Mouse (Mus musculus) right cerebral cortex, adult 2 months (tissue): ENCODE data around the gene St6galnac3.
"Not testable (repeated sequence)": the region's sequence is repeated elsewhere in the genome, so short reads cannot be mapped to it uniquely, and the experiment has no call there.

Source experiments
- DNase-seq, 2 experiments: peaks; one replicate each; pipeline ENCODE4 v3.0.0; 2021 to 2022; ENCODE audit warnings: low spot score in 2 of 2

Gene St6galnac3

DNA sequence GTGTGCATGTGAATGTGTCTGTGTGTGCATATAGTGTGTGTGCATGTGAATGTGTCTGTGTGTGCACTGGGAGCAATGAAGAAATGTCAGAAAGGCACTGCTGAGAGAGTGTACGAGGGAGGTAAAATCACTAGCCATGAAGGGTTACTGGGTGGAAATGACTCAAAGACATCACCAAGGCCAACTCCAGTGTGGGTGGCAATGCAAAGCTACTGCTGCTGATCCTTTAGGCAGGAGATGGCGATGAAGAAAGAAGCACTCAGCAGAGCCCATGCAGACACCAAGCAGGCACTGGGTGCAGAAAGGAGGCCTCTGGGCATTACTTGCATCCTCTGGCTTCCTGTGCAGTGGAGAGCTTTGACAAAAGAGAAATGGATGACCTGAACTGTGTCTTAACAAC is 310.8 kb downstream of the St6galnac3 start:
- DNase-seq, result no peak

DNA sequence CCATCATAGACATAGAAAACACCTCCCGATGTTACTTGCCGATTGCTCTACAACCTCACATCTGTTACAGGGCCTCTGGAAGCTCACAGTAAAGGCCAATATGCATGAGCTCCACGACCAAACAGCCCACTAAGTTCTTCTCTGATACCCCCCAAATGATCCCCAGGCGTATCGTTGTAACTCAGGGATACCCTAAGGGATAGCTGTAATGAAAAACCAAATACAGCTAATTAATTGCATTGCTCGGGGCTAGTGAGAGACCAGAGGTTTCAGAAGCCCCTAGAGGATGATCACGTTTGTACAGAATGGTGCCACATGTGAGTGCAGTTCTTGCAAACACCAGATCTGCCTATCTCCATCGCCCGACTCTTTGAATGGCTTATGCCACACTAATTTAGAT is 315.7 kb downstream of the St6galnac3 start:
- DNase-seq, result no peak

- DNase-seq, result no peak
Observed at GRCm38 (mm10) chr3:153408361-153408760, 316.6 kb downstream of the St6galnac3 start.

GRCm38 (mm10) chr3:153407698-153408097 is 317.3 kb downstream of the St6galnac3 start:
- DNase-seq, result no peak

GRCm38 (mm10) chr3:153406858-153407257 is 318.1 kb downstream of the St6galnac3 start:
- DNase-seq, result no peak

- DNase-seq, result no peak
Observed at GRCm38 (mm10) chr3:153406220-153406619, 318.8 kb downstream of the St6galnac3 start.

- no peak for DNase-seq
Observed at GRCm38 (mm10) chr3:153405643-153406042, 319.3 kb downstream of the St6galnac3 start.

GRCm38 (mm10) chr3:153400259-153400658 is 324.7 kb downstream of the St6galnac3 start:
- no peak for DNase-seq

DNA sequence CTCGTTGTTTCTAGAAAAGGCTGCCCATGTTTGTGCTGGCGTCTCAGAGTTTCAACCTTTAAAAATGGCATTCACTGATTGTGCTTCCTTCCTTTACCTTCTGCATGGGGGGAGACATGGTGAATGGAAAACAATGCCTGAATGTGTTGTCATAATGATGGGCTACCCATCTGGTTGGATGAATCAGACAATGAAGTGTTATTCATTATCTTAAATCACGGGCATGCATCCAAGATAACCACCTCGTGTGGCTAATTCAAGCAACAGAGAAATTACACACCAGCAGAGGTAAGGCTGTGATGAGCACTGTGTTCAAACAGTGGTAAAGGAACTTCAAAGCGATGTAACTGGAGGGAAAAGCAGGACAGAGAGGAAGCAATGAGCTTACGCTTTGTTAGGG is 325.4 kb downstream of the St6galnac3 start:
- no peak for DNase-seq

- DNase-seq, result no peak
Observed at GRCm38 (mm10) chr3:153397726-153398125, 327.2 kb downstream of the St6galnac3 start.

DNA sequence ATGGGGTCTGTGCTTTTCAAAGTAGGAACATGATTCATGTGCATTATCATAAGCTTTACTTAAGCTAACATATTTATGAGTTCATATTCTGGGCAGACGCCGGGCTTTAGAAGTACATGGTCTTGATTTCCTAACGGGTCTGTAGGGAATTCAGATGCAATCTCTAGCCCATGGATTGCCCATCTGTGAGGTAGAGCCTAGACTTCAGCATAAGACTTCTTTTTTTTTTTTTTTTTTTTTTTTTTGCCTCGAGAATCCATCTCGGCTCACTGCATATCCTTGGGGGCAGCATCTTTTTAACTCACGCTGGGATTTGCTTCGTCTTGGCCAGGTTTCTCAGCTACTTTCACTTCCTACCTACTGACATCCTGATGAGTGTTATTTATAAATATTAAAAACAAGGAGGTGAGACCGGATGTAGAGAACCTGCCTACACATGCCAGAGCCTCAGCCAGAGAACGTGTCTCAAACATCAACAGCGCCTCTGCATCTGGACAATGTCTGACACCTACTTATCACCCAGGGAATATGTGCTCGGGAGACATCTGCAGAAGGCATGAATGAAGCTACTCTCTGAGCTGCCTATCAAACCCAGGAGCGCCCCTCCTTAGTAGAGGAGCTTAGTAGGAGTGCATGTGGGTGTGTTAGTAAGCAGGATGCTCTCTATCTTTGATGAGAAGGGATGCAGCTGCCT is 328.5 kb downstream of the St6galnac3 start:
- peak; percentile 34 to 40 for DNase-seq

DNA sequence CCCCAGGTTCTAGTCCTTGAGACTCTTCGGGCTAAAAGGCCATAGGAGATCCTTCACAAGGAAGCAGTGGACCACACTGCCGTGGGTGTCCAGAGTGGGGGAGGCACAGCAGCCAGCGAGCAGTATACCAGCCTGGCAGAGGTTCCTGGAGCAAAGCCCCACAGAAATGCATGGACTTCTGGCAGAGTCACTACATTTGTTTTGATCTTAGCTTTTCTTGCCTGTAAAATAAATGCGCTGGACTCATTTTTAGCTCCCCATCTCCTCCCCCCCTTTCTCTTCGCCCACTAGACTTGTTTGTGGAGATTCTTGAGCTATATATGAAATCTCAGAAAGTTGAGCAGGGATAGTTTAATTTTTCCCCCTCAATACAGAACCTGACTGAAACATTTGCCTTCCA is 329.6 kb downstream of the St6galnac3 start:
- no peak for DNase-seq

GRCm38 (mm10) chr3:153394751-153395150 is 330.2 kb downstream of the St6galnac3 start:
- DNase-seq, result no peak

- no peak for DNase-seq
Observed at GRCm38 (mm10) chr3:153394224-153394623, 330.8 kb downstream of the St6galnac3 start.

GRCm38 (mm10) chr3:153391451-153391850 is 333.5 kb downstream of the St6galnac3 start:
- DNase-seq, result not testable (repeated sequence)

DNA sequence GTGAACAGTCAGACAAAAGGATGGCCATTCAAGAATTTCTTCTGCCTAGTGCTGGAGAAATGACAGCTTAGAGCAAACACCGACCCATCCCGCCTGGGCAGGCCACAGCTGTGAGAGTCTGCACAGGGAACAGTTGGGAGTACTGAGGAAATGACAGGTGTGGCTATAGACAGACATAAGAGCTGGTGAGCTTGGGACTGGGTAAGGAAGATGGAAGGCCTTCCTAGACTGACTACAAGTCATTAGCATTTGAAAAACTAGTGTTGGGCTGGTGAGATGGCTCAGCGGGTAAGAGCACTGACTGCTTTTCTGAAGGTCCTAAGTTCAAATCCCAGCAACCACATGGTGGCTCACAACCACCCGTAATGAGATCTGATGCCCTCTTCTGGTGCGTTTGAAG is 340.3 kb downstream of the St6galnac3 start:
- not testable (repeated sequence) for DNase-seq

GRCm38 (mm10) chr3:153383656-153384055 is 341.3 kb downstream of the St6galnac3 start:
- no peak for DNase-seq

DNA sequence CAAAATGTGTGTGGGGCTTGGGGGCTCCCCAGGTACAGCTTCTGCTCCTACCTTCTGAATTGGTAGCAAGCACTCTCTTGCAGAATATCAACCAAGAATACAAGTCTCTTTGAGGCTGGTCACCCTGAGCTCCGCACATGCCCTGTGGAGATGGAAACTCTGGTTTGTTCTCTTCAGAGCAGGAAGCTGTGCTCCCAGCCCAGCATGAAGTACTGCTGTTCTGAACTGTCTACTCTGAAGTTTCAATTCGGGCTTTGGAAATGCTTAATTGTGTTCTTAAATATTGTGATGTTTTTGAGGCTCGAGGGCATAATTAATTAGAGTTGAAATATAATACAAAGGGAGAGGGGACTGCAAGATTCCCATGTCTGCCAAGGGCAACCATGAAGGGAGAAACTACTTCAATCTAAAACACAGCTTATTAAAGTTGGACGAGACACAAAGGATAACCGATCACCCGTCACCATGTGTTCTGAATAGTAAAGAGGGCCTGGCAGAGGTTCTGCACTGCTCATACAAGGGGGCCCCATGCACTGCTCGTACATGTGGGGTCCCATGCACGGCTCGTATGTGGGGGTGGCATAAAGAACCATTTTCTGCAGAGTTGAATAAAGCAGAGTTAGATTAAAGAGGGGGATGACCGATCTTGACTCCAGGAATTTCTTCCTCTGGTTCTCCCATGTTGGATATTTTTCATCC is 359.8 kb downstream of the St6galnac3 start:
- no peak for DNase-seq

DNA sequence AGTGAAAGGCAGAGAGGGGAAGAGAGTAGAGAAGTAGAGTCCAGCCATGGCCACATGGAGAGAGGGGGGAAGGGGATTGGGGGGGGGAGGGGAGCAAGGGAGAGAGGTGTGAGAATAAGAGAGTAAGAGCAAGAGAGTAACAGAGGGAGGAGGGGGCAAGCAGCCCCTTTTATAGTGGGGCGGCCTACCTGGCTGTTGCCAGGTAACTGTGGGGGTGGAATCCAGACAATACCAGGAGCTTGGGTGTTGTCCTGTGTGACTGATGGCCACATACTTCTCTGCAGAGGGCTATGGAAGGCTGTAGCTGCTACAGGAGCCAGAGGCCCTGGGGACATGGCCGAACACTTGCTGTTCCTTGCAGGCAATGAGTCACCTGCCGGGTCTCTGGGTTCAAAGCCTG is 360.6 kb downstream of the St6galnac3 start:
- DNase-seq, result no peak

- no peak for DNase-seq
Observed at GRCm38 (mm10) chr3:153359966-153360365, 365.0 kb downstream of the St6galnac3 start.

DNA sequence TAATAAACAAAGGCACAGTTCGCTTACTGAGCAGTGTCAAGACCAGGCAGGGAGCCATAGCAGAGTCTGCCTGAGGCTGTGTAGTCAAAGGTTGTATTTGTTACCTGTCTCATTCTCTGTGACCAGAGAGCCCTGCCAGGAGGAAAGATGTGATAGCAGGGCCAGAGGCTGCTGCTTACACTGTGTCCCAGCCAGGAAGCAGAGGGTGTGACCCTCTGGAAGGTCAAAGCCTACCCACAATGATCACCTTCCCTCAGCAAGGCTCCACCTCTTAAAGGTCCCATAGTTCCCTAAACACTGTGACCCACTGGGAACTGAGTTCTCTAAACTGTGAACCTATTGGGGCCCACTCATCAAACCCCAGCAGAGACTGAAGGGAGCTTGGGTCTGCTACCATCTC is 368.9 kb downstream of the St6galnac3 start:
- DNase-seq, result no peak

DNA sequence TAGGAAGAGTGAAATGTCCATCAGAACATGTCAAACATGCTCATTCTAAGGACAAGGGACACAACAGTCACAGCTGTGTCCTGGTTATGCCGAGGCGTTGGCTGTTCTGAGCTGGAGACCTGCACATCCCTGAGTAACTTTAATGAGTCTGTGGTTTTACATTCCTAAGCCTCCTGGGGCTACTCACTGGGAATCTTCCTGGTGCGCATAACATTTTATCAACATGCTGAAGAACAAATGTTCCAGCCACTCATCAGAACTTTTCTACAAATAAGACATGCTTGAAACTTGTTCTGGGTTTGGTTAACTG is 370.0 kb downstream of the St6galnac3 start:
- DNase-seq, result no peak

- no peak for DNase-seq
Observed at GRCm38 (mm10) chr3:153354186-153354987, 370.6 kb downstream of the St6galnac3 start.
